Mouse (Mus musculus) bone marrow, adult 2 months (tissue): ENCODE results near the gene Parp6.
A peak's percentile ranks its signal among the peaks of the same experiment; 100 is the strongest.

Source experiments
- CTCF ChIP-seq: fragments of 200-500 bp; IDR thresholded peaks from 2 replicates; pipeline ENCODE4 v1.5.1; 2011; ENCODE audit warnings: low read length, control low read depth; ENCODE audit not compliant: control insufficient read depth, insufficient read depth
- POLR2A ChIP-seq: fragments of 200-500 bp; IDR thresholded peaks from 2 replicates; pipeline ENCODE4 v1.6.1; 2011; ENCODE audit warnings: low read depth, mild to moderate bottlenecking, control low read depth, low read length, borderline replicate concordance; ENCODE audit not compliant: control insufficient read depth

DNA sequence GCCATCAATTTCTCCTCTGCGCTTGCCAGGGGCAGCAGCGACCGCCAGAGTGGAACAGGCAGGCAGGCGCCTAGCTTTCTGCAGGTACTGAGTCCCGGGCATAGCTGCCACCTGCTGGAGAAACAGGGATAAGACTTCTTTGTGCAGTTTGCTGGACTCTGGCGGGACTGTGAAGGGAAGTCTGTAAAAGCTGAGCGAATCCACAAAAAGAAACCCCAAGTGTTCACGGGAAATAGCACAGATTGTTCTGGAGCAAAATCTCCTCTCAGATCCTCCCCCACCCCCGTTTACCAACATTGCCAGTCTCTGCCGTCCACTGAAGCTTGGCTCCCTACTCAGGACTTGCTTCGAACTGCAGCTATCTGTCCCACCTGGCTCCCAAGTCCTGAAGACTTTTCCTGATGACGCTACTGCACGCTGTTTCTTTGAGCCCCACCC lies 32.2 kb upstream of the Parp6 start:
- TF ChIP-seq POLR2A (no peak), CTCF (peak; percentile 66)
